Mouse (Mus musculus) right cerebral cortex, postnatal 25 days (tissue): ENCODE measurements around the gene Pelp1.
A peak's percentile ranks its signal among the peaks of the same experiment; 100 is the strongest.
"Not testable (repeated sequence)": the region's sequence is repeated elsewhere in the genome, so short reads cannot be mapped to it uniquely, and the experiment has no call there.

Experiments
- DNase-seq: peaks from one replicate; pipeline ENCODE4 v3.0.0; 2022

The Pelp1 gene

DNA sequence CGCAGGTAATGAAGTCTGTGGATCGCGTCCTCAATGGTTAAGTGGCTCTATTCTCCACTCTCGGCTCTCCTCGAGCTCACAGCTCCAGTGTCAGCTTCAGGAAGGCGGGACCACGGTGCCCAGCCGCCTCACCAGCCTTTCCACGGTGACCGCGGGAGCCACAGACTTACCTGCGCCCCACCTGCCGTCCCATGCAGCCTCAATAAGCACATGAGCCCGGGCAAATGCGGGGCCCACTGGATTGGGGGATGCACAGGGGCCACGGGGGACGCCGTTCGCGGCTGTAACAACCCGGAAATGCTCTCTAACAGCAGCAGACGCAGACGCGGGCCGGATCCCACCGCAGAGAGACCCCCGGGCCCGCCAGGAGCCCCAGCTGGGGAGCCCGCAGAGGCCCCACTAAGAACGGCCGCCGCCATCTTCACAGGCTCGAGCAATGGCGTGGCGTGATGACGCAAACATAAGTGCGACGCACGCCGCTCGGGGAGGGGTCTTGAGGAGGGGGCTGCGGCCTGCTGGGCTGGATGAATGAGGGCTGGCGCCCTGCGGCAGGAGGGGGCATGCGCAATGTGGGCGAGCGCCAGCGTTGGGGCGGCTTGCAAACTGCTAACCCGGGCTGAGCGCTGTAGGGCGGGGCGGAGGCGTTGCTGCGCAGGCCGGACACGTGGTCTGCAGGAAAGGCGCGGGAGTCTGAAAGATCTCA lies at the start of gene Pelp1:
Gene Pelp1 (minus strand): TSS at position 438 of the 703 bp plus-strand sequence.
- peak; percentile 92 for DNase-seq

DNA sequence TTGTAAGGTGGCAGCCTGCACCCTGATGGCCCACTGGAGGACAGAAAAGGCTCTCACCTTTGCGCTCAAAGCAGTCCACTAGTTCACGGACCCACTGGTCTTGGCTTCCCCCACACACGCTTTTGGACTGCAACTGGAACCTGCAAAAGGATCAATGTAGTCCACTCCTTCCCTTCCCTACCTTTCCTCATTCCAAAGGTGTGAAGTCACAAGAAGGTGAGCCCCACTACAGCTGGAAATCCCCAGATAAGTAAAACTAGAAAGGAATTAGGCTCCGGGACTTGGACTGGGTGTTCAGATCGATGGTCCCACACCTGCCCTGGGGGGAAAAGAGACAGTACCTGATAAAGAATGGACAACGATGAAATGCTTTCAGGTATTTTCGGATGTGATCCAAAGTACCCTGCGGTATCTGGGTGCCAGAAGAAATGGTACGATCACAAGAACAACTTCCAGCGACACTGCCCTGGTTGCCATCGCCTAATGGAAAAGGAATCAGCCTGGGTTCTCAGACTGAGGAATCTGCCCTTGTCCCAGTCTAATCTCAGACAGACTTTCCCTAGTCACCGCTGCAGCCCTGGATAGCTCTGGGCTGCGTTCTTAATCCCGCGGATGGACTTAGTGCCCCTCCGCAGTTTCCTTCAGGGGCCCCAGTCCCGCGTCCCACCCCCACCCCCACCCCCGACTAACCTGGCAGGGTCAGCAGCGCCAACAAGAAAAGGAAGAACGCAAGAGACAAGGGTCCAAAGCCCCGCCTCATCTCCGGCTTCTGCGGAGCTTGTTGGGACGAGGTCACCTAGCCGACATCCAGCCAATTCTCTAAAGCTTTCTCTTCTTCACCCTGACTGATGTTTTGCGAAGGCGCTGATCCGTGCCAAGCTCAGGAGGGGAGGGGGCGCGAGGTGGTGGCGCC lies 49.1 kb upstream of the Pelp1 start, which contains the start of gene Zmynd15:
Gene Zmynd15 (plus strand): TSS at position 746 of the 913 bp plus-strand sequence.
- DNase-seq, result no peak

DNA sequence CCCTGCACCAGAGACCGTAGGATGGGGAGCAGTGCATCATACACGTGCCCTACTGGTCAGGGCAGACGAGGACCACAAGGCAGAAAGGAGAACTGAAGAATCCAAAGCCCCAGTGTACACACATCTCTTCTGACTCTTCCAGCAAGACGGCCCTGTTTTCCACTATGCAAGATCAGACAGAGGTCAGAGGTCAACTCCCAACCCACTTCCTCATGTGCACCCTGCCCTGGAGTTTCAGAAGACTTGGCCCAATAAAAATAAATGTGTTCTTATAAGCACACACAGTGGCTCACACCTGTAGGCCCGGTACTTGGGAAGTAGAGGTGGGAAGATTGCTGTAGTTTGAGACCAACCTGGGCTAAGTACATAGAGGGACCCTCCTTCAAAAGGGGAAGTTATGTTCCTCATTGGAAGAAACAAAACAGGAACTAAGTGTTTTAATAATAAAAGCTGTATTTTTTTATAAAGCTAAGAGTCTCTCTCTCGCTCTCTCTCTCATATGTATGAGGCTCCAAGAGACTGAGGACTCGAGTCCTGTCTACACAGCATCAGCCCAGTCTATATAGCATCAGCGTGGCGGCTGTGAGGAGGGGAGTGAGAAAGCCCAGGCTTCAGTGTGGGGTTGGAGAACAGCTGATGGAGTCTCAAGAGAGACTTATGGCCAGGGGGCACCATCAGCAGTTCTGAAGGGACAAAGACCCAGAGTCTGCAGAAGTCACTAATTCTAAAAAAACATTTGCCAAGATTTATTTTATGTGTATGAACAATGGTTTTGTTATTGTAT lies 43.6 kb upstream of the Pelp1 start:
- DNase-seq, result no peak

DNA sequence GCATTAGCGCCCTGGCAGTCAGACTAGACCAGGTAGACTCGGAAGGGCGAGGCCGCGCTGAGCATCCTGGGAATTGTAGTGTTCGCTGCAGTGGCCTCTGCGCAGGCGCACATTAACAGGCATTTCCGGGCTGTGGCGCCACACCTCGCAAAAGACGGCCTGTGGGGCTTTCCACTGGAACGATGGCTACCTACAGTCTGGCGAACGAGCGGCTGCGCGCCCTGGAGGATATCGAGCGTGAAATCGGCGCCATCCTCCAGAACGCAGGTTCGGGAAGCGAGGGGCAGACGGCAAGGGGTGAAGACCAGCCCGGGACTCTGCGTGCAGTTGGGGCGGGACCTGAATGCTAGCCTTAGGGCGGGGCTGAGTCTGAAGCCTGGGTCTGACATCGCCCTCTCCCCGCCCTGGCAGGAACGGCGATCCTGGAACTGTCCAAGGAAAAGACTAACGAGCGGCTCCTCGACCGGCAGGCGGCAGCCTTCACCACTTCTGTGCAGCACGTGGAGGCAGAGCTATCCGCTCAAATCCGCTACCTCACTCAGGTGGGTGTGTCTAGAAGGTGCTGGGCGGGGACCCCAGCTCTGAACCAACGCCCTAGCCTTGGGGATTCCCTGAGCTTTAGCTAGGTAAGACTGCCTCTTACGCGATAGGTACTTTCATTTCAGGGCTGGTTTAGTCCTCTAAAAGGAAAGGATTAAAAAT lies 42.1 kb upstream of the Pelp1 start, which contains the start of gene Med11:
Gene Med11 (plus strand): TSS at position 123 of the 702 bp plus-strand sequence.
- peak; percentile 92 for DNase-seq

DNA sequence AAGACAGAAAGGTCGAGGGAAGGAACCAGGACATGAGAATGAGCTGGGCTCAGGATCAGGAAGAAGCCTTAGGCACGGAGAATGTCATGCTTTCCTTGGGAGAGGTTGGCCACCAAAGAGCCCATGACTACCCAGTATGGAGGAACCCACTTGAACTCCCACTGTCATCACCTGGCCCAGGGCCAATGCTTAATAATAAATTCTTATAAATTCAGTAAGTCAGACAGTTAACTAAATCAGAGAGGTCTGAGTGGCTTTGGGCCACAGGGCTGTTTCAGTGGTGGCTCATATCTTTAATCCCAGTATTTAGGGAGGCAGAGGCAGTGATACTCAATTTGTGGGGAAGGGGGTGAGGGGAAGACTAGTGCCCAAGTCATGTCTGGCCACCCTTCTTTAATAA lies 41.1 kb upstream of the Pelp1 start:
- DNase-seq, result no peak

DNA sequence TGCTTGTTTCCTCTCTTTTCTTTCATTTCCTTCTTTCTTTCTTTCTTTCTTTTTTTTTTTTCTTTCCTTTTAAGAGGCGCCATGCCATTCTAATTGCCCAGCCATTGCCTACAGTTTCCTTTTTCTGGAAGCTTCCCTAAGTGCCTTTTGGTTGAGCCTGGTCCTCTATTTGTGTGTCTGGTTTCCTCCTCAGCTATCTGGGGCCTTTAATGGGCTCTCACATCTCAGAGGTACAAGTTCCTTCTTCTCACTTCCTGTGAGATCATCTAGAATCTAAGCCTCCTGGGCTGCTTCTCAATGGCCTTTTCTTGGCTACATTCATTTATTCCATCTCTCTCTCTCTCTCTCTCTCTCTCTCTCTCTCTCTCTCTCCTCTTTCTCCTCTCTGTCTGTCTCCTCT lies 37.5 kb upstream of the Pelp1 start:
- no peak for DNase-seq

DNA sequence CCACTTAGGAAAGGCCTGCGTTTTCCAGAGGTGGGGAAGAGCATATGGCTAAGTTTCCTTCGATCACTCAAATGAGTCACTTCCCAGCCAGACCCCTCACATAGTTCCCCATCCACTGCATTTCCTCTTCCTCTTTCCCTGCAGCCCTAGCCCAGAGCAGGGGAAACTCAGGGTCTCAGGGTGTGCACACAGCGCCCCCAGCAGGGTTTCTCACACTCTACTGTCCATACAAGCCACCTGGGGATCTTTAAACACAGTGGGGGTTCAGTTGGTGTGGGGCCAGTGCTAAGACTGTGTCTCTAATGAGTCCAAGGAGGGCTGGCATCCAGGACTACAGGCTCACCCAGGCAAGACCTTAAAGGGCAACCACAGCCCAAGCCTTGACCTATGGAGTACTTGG lies 36.9 kb upstream of the Pelp1 start:
- no peak for DNase-seq

DNA sequence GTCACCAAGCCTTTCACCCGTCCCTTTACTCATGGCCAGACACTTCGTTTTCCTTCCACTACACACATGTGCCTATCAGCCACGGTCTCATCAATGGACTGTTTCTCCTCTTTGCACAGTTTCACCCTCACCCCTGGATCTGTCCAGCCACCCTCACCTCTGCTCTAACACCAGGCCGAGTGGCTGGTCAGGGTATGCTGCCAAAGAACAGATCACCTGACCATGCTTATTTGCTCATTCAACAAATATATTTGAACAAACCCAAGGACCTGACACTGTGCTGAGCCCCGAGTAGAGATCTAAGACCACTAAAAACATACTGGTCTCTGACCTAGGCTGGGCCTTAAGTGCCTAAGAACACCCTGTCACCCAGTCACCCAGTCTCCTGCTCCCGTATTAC lies 34.8 kb upstream of the Pelp1 start:
- no peak for DNase-seq

DNA sequence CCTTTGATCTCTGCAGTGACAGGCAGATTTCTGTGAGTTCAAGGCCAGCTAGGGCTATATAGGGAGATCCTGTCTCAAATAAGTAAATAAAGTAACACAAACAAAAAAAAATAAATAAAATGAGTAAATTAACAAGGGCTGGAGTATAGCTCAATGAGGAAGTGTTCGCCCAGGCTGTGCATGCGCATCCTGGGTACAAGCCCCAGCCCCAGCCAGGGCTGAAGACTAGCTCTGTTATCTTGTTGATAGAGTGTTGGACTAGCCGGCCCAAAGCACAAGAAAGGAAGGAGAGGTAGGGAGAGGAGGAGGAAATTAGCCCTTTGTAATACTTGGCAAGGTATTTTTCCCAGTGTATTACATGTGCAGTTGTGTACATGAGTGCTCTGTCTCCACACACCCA lies 34.1 kb upstream of the Pelp1 start:
- no peak for DNase-seq

DNA sequence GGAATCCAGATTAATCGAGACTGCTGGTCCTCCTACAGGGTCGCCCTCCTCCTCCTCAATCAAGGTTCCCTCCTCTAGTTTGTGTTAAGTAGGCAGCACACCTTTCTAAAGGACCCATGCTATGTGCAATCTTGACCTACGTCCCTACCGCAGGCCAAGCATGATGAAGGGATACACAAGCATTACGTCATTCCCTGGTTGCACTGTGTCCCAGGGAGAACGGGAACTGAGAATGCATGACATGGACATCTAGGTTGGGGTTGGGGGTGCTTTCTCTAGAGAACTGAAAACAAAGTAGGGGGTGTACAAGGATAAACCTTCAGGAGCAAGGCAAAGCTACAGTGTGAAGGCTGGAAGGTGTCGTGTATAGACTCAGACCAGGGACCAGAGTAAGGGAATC lies 32.1 kb upstream of the Pelp1 start:
- no peak for DNase-seq

DNA sequence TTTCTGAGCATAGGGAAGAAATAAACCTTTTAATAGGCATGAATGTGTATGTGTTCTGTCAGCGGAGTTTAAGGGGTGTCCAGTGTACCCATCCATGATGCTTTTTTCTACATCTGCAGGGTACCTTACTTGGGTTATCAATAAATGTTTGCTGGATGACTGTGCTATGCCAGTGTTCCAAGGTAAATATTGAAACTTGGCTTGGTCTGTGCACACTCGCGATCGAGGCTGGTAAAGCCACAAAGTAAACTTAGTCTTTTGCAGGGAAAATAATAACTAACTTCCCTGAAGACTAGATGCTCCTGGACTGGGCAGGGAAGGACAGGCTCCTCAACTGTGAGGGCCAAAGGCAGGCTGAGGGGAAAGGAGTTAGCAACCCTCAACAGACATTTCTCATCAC lies 30.8 kb upstream of the Pelp1 start:
- DNase-seq, result no peak

DNA sequence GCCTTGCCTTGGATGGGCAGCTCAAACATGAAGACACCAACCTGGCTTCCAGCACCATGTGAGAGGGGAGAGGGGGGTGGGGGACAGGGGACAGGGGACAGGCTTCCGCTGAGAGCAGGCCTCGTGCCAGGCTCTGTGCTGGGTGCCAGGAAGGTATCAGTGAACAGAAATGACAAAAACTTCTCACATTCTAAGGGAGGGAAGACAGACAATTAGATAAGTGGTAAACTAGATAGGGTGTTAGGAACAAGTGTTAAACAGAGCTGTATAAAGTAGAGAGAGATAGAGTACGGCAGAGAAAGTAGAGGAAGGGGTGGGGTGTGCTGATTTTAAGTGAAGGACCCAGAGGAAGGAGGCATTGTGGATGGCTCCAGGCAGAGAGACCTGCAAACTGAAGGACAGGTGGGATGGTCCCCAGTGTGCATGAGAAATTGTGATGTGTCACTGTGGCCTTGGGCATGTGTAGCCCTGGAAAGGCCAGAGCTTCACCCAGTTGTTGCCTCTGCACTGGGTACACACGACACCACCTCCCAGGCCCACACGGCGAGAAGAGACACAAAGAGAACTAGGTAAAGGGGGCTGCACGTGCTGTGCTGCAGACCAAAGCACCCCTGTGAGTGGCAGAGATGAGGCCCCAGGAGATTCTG lies 29.0 kb upstream of the Pelp1 start:
- no peak for DNase-seq

DNA sequence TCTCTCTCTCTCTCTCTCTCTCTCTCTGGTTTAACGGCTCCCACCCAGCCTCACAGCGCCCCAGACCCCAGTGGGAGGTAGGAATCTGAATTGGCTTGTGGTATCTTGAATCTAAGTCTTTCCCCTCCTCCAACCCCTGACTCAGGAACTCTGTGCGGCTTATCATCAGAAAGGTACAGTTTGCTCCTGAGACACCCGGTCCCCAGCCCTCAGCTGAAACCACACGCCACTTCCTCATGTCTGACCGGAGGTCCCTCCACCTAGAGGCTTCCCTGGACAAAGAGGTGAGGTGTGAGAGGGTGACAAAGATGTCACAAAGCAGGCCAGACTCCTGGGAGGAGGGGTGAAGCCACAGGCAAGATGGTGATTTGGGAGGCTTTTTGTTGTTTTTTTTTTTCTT lies 27.6 kb upstream of the Pelp1 start:
- DNase-seq, result no peak

DNA sequence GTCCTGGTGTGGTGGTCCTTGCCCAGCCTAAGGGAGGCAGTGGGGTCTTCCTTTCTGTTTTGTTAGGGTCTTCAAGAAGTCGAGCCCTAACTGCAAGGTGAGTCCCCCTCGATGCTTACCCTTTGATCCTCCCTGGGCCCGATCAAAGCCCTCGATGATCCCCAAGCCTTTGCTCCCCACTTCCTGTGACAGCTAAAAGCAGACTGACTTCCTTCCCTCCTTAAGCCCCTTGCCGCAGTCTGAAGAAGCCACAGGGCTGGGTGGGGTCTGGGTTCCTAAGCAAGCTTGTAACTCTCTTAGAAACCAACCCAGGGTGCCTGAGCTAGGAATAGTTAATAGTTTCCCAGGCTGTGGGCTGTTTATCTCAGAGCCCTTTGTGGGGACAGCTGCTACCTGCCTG lies 25.6 kb upstream of the Pelp1 start:
- no peak for DNase-seq

DNA sequence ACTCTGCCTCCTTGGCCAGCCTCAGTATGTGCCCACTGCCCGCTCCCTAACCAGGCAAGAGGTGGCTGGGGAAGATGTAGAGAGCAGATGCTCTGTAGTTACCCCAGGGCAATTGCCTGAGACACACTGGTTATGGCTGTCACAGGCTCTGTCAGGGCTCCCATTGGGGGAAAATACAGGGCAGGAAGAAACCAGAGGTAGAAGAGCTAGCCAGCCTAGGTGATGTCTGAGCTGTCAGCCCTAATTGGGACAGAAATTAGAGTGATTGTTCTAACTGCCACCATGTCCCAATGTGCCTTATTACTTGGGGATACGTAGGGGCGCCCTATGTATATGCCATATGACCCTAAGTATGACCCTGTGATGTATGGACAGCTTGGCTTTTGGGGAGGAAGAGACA lies 24.1 kb upstream of the Pelp1 start:
- DNase-seq, result no peak

DNA sequence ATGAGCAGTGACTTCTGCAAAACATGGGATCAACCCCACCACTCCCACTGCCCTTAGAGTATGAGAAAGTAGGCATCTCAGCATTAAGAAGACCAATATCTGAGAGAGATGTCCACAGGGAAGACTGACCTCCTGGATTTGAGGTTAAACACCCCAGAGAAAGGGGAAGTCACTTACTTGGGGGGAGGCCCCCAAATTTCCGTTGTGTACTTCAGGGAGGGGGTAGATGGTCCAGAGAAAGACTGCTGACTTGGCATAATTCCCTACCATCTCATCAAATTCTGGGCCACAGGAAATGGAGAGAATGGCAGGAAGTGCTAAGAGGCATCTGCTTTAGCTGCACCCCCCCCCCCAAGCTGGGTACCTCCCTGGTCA lies 23.7 kb upstream of the Pelp1 start:
- DNase-seq, result no peak

DNA sequence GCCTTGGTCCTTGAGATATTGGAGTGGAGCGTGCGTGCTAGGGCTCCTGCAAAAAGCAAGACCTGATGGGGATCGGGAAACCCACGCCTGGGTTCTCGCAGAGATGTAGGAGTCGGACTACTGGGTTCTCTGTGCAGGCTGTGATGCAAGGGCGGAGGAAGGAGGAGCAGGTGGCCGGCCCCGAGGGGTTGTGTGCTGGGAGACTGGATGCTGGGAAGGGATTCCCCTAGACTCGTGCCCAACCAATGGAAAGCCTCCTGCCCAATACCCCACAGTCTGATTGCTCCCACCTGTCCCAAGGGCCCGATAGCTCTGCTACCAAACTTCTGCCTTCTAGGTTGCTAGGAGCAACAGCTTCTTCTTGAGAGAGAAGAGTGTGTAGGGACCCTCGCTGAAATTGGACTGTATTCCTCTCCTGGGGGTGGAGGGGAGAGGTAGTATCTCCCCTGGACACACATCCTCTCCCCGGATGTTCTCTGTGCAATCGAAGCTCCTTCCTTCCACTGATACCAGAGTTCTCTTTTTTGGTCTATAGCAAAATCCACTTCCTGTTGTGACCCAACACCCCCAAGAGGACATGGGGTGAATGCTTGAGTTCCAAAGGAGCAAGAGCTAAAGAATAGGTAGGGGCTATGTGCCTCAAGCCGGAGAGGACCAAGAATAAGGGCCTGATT lies 23.2 kb upstream of the Pelp1 start:
- no peak for DNase-seq

DNA sequence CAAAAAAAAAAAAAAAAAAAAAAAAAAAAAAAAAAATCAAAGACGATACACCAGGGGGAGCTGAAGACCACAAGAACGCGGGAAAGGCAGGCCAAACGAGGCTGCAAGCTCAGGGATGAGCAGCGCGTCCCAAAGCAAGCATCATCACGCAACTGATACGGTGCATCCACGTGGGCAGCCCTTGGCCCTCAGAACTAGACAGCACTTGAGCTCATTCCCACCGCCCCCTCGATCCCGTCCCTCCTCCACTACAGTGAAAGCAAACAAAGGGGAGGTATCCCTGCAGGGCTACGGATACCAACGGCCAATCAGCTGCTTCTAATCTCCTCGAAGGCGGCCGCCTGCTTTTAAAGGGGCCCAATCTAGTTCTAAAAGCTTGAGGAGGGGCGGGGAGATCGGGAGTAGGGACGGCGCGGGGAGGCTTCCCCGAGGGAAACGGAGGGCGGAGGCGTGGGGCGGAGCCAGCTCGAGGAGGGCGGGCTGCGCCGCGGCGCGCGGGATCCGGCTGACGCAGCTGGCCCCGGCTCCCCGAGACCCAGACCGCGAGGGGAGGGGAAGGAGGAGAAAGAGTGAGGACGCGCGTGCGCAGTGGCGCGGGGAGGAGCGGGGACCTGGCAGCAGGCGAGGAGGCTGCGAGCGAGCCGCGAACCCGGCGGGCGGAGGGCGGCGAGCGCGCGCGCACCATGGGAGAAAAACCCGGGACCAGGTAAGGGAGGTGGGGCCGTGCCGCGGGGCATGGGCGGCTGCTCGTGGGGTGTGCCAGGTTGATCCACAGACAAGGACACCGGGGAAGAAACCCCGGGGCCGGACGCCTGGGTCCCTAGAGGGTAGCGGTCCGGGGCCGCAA lies 22.4 kb upstream of the Pelp1 start, which contains the start of gene Arrb2:
Gene Arrb2 (plus strand): TSS at position 588 of the 847 bp plus-strand sequence.
- DNase-seq, result peak; percentile 99

DNA sequence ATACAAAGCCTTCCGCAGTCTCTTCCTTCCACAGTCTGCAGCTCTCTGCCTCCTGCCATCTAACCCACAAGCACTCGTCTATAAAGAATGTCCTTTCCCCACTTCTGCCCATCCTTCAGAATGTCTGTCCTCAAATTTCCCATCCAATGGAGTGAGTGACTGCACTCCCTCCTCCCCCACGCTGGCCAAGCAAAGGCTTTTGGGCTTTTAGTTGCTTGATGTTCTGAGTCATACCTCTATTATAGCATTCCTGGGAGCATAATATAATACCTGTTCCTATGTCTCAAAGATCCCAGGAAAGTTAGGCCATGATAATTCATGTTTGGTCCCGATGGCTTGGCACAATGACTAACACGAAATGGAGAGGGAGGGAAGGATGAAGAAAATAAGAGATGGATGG lies 21.7 kb upstream of the Pelp1 start:
- DNase-seq, result no peak

DNA sequence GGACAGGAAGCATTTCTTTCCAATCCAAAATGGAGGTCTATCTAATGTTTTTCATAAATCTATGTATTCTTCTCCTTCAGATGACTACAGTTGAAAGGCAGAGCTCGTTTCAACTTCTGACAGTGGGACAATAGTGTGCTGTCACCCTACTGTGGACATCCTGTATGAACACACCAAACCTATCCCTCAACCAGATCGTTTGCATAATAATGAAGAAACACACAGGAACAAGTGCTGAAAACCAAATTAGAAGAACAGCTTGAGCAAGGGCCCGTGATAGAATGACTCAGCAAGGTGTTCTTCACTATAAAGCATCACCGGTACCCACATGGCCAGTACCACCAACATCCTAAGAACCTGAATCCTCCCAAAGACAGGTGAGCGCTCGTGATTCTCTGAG lies 16.8 kb upstream of the Pelp1 start:
- DNase-seq, result not testable (repeated sequence)

DNA sequence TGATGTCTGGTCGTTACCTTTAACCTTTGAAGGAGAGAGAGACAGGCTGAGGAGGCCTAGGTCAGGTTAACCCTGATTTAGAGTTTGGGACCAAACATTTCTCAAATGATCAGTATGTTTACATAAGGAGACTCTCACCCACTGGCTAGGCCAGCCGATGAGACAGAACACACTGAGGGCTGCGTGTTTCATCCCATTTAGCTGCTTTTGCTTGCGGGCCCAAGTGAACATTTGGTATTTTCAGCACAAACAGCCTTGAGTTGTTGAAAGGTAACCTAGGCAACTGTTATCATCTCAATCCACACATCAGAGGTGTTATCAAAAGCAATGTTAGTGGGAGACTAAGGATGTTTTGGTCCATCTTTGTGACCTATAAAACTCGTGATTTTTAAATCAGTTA lies 9.7 kb upstream of the Pelp1 start:
- no peak for DNase-seq
